ENCODE assay signal across 11 mouse cellular contexts in the genomic region with DNA sequence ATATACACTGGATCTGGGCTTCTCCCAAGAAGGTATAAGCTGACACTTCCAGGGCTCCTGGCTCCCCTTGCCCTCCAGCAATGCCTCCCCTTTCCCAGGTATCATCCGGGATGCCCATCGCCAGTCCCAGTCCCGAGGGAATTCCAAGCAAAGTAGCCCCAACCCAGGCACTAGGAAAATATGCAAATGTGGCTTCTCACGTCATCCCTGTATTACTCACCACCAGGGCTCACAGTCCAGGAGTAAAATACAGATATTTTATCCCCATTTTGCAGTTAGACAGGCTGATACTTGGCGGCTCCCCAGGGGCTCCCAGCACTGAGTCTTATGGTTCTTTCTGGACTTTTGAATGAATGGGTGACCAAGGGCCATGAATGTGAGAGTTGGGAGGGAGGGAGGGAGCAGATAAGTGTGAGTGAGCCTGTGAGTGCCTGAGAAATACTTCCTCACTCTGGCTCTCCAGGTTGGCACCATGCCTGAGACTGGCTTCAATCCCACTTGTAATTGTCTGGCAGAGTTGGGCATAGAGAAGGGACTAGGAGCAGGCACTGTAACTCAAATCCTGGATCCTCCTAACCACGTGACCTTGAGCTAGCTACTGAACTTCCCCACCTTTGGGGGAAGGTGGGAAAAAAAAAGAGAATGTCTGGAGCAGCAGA. TPM values are rescaled to one million over a fixed set of nuclear protein-coding genes. Genes with fewer than 3 reads are reported as not detected.
DNase-seq lines count a peak whose midpoint lies in the region; ATAC-seq and TF ChIP-seq lines count a peak whose summit lies in the region.
"Had no signal": no experiment of that assay in that cellular context is flagged by ENCODE, and none has a peak within 500 bp of the region (broad histone marks: within the 10 kb centered on the region; RNA-seq: fewer than 3 reads in every experiment).

No protein-coding gene starts in this region.

- peak; percentile 50 to 52 for DNase-seq in heart, adult 2 months
- DNase-seq in right cerebral cortex, adult 18-20 months = peak; percentile 62
- no peak for DNase-seq in right cerebral cortex, postnatal 25 days
- peak; percentile 58 for DNase-seq in brain, adult 2 months (ENCODE audit: low read depth, low spot score)
- no peak for DNase-seq in midbrain, embryonic 14.5 days
- DNase-seq: thymus, adult 18-20 months had no signal

- H3K9ac ChIP-seq in heart, adult 2 months (ENCODE audit: low read depth, low read length) = no peak overlapping the region
- H3K9ac ChIP-seq in heart, embryonic 11.5 days (ENCODE audit: low read depth, low read length) = no peak overlapping the region
- no peak overlapping the region for H3K9ac ChIP-seq in midbrain, embryonic 14.5 days (replicated peaks; ENCODE audit: low read length)
- no peak overlapping the region for H3K9ac ChIP-seq in hindbrain, embryonic 16.5 days (ENCODE audit: low read depth, low read length)
- H3K9ac ChIP-seq: hindbrain, embryonic 15.5 days had no signal

- H3K4me3 ChIP-seq in heart, adult 2 months = no peak overlapping the region
- no peak overlapping the region for H3K4me3 ChIP-seq in heart, embryonic 11.5 days (ENCODE audit: low read depth, low read length)
- H3K4me3 ChIP-seq in myocyte = no peak overlapping the region
- H3K4me3 ChIP-seq in midbrain, embryonic 14.5 days (replicated peaks; ENCODE audit: low read depth, low read length) = no peak overlapping the region
- H3K4me3 ChIP-seq in hindbrain, embryonic 16.5 days (ENCODE audit: low read length) = no peak overlapping the region
- H3K4me3 ChIP-seq: forebrain, embryonic 10.5 days; hindbrain, embryonic 15.5 days had no signal

- H3K27me3 ChIP-seq in heart, adult 2 months (ENCODE audit: control insufficient read depth, insufficient read depth, low read length) = no peaks in the 10 kb centered on the region
- no peaks in the 10 kb centered on the region for H3K27me3 ChIP-seq in heart, embryonic 11.5 days (ENCODE audit: control insufficient read depth, insufficient read depth, low read length)
- H3K27me3 ChIP-seq in myocyte (ENCODE audit: control insufficient read depth, insufficient read depth, insufficient read length) = no peaks in the 10 kb centered on the region
- no peaks in the 10 kb centered on the region for H3K27me3 ChIP-seq in midbrain, embryonic 14.5 days (ENCODE audit: control insufficient read depth, insufficient read depth, low read length)
- no peaks in the 10 kb centered on the region for H3K27me3 ChIP-seq in hindbrain, embryonic 16.5 days (replicated peaks; ENCODE audit: control insufficient read depth, insufficient read depth, low read length)
- H3K27me3 ChIP-seq: hindbrain, embryonic 15.5 days had no signal

- H3K9me3 ChIP-seq in heart, embryonic 11.5 days (replicated peaks; ENCODE audit: control insufficient read depth, low read length) = no peaks in the 10 kb centered on the region
- H3K9me3 ChIP-seq in midbrain, embryonic 14.5 days (ENCODE audit: control insufficient read depth, low read length) = no peaks in the 10 kb centered on the region
- H3K9me3 ChIP-seq in hindbrain, embryonic 16.5 days (ENCODE audit: control insufficient read depth, low read length) = no peaks in the 10 kb centered on the region
- H3K9me3 ChIP-seq: hindbrain, embryonic 15.5 days had no signal

- intact Hi-C loops in heart, adult 2 months (cut with DNase I) = no loop called here

- ATAC-seq in heart, embryonic 11.5 days (replicated peaks; ENCODE audit: insufficient number of reproducible peaks, low FRiP score, low TSS enrichment) = no peak
- no peak for ATAC-seq in midbrain, embryonic 14.5 days (ENCODE audit: low FRiP score, low TSS enrichment)
- ATAC-seq in hindbrain, embryonic 16.5 days = no peak

- no peaks in the 10 kb centered on the region for H3K4me1 ChIP-seq in heart, adult 2 months (ENCODE audit: control insufficient read depth, insufficient read depth, low read length)
- H3K4me1 ChIP-seq in heart, embryonic 11.5 days (ENCODE audit: control insufficient read depth, insufficient read depth, low read length) = peaks cover 3% of the 10 kb centered on the region; the same call in 1 of the 2 replicates
- H3K4me1 ChIP-seq in midbrain, embryonic 14.5 days (ENCODE audit: control insufficient read depth, insufficient read depth, low read length) = 0 out of 2 replicates have a peak, but pooled peaks cover 12% of the 10 kb centered on the region
- H3K4me1 ChIP-seq in hindbrain, embryonic 16.5 days (ENCODE audit: control insufficient read depth, insufficient read depth, low read depth, low read length) = peaks cover 8% of the 10 kb centered on the region

- no peak overlapping the region for H3K27ac ChIP-seq in heart, adult 2 months
- H3K27ac ChIP-seq in heart, embryonic 11.5 days (ENCODE audit: low read depth, low read length) = no peak overlapping the region
- H3K27ac ChIP-seq in midbrain, embryonic 14.5 days (replicated peaks; ENCODE audit: low read depth, low read length) = no peak overlapping the region
- no peak overlapping the region for H3K27ac ChIP-seq in hindbrain, embryonic 16.5 days (ENCODE audit: low read depth, low read length)
- H3K27ac ChIP-seq: forebrain, embryonic 10.5 days; hindbrain, embryonic 15.5 days had no signal

- TF ChIP-seq CTCF in heart, adult 2 months (IDR thresholded peaks at IDR 0.05) = no peak

- no peak for TF ChIP-seq EP300 in heart, adult 2 months (IDR thresholded peaks at IDR 0.05; ENCODE audit: insufficient read depth, low read depth, low read length)

- no peak for TF ChIP-seq POLR2A in heart, adult 2 months (IDR thresholded peaks at IDR 0.05; ENCODE audit: insufficient read depth, low read depth, low read length)
- TF ChIP-seq POLR2A in myocyte (IDR thresholded peaks at IDR 0.05; ENCODE audit: insufficient read length, low read depth) = no peak

- no peaks in the 10 kb centered on the region for H3K79me2 ChIP-seq in heart, adult 2 months (replicated peaks; ENCODE audit: control insufficient read depth, insufficient read depth, low read length)
- no peaks in the 10 kb centered on the region for H3K79me2 ChIP-seq in myocyte (ENCODE audit: control insufficient read depth, insufficient read depth)

- H3K36me3 ChIP-seq in heart, adult 2 months (ENCODE audit: control insufficient read depth, insufficient read depth, low read length) = no peaks in the 10 kb centered on the region
- H3K36me3 ChIP-seq in heart, embryonic 11.5 days (ENCODE audit: control insufficient read depth, insufficient read depth, low read length) = no peaks in the 10 kb centered on the region
- no peaks in the 10 kb centered on the region for H3K36me3 ChIP-seq in myocyte (ENCODE audit: control insufficient read depth, insufficient read depth)
- no peaks in the 10 kb centered on the region for H3K36me3 ChIP-seq in midbrain, embryonic 14.5 days (ENCODE audit: control insufficient read depth, insufficient read depth, low read length)
- H3K36me3 ChIP-seq in hindbrain, embryonic 16.5 days (ENCODE audit: control insufficient read depth, insufficient read depth, low read length) = no peaks in the 10 kb centered on the region
- H3K36me3 ChIP-seq: forebrain, embryonic 10.5 days; hindbrain, embryonic 15.5 days had no signal

- H3K4me2 ChIP-seq in heart, embryonic 11.5 days = no peak overlapping the region
- H3K4me2 ChIP-seq in myocyte (ENCODE audit: low read depth) = peak overlapping the region; percentile 50
- H3K4me2 ChIP-seq in midbrain, embryonic 14.5 days (ENCODE audit: low read length) = no peak overlapping the region
- H3K4me2 ChIP-seq in hindbrain, embryonic 16.5 days (ENCODE audit: low read length) = no peak overlapping the region
- H3K4me2 ChIP-seq: hindbrain, embryonic 15.5 days had no signal

- no peak overlapping the region for H3ac ChIP-seq in myocyte (ENCODE audit: control insufficient read depth, insufficient read length)

- 45% methylated on average over 6 of the region's 6 CpGs for WGBS in heart, adult 2 months
- 57% methylated on average over 6 of the region's 6 CpGs for WGBS in heart, embryonic 11.5 days (ENCODE audit: insufficient replicate concordance)
- WGBS in midbrain, embryonic 14.5 days = 59% methylated on average over 6 of the region's 6 CpGs
- 49% methylated on average over 6 of the region's 6 CpGs for WGBS in hindbrain, embryonic 16.5 days

TF ChIP-seq in myocyte, 11 proteins besides CTCF, POLR2A, EP300 and RAD21:
- TF ChIP-seq USF1 (IDR thresholded peaks at IDR 0.05; ENCODE audit: low read depth) (peak; percentile 85), MYOG (IDR thresholded peaks at IDR 0.05; ENCODE audit: control insufficient read depth in 1 of 3, insufficient read depth in 1 of 3, insufficient read length in 2 of 3, low read depth in 2 of 3) (no peak)

RNA-seq across cellular contexts. Expression of a gene that starts 8.8 kb away (rescaled TPM):
- total RNA-seq in heart, adult 2 months (2021) = under 1 TPM; 0.10 to 0.20 TPM
- 0.09 and 0.35 TPM in 2 replicates for polyA plus RNA-seq in heart, adult 2 months (2012; rRNA removed)
- 0.26 and 0.27 TPM in 2 replicates for polyA plus RNA-seq in heart, embryonic 11.5 days (2014; fragmentation: Nextera tagmentation; extraction: Ambion mirVana)
- 41.7 TPM for polyA plus RNA-seq in myocyte (2012; fragmentation: generic; extraction: Trizol)
- 2.9 and 4.1 TPM in 2 replicates for polyA plus RNA-seq in midbrain, embryonic 14.5 days (2014; fragmentation: Nextera tagmentation; extraction: Ambion mirVana)
- 7.9 and 9.8 TPM in 2 replicates for polyA plus RNA-seq in hindbrain, embryonic 16.5 days (2015; fragmentation: Nextera tagmentation; extraction: Ambion mirVana)

RNA-seq across cellular contexts. Expression of a gene that starts 35.5 kb away (rescaled TPM):
- 100 to 1,000 TPM; 505 to 604 TPM for total RNA-seq in heart, adult 2 months (2021)
- 348 and 422 TPM in 2 replicates for polyA plus RNA-seq in heart, adult 2 months (2012; rRNA removed)
- polyA plus RNA-seq in heart, embryonic 11.5 days (2014; fragmentation: Nextera tagmentation; extraction: Ambion mirVana) = 855 and 888 TPM in 2 replicates
- polyA plus RNA-seq in myocyte (2012; fragmentation: generic; extraction: Trizol) = 2,972 TPM
- 685 and 710 TPM in 2 replicates for polyA plus RNA-seq in midbrain, embryonic 14.5 days (2014; fragmentation: Nextera tagmentation; extraction: Ambion mirVana)
- 578 and 612 TPM in 2 replicates for polyA plus RNA-seq in hindbrain, embryonic 16.5 days (2015; fragmentation: Nextera tagmentation; extraction: Ambion mirVana)

RNA-seq across cellular contexts. Expression of a gene that starts 39.2 kb away (rescaled TPM):
- 1 to 10 TPM; 5.9 to 6.1 TPM for total RNA-seq in heart, adult 2 months (2021)
- 10.0 and 10.5 TPM in 2 replicates for polyA plus RNA-seq in heart, adult 2 months (2012; rRNA removed)
- 5.0 and 6.1 TPM in 2 replicates for polyA plus RNA-seq in heart, embryonic 11.5 days (2014; fragmentation: Nextera tagmentation; extraction: Ambion mirVana)
- 163 TPM for polyA plus RNA-seq in myocyte (2012; fragmentation: generic; extraction: Trizol)
- 40.6 and 61.2 TPM in 2 replicates for polyA plus RNA-seq in midbrain, embryonic 14.5 days (2014; fragmentation: Nextera tagmentation; extraction: Ambion mirVana)
- 59.6 and 69.0 TPM in 2 replicates for polyA plus RNA-seq in hindbrain, embryonic 16.5 days (2015; fragmentation: Nextera tagmentation; extraction: Ambion mirVana)

Comparison
In these comparisons a context has a peak if more than half of its experiments do, and no peak if none do; other contexts are left out.
1. DNase-seq: peak in heart, adult 2 months (2 of 2), right cerebral cortex, adult 18-20 months (single experiment) and brain, adult 2 months (single experiment); none in right cerebral cortex, postnatal 25 days (single experiment) and midbrain, embryonic 14.5 days (single experiment).